Mouse (Mus musculus): ENCODE measurements around the gene Carnmt1. TPM values are rescaled to one million over a fixed set of nuclear protein-coding genes. Genes with fewer than 3 reads are reported as not detected.
A peak's percentile ranks its signal among the peaks of the same experiment; 100 is the strongest.

The Carnmt1 gene
- polyA plus RNA-seq, 1 experiment from 2014 or later = 16.6 TPM

DNA sequence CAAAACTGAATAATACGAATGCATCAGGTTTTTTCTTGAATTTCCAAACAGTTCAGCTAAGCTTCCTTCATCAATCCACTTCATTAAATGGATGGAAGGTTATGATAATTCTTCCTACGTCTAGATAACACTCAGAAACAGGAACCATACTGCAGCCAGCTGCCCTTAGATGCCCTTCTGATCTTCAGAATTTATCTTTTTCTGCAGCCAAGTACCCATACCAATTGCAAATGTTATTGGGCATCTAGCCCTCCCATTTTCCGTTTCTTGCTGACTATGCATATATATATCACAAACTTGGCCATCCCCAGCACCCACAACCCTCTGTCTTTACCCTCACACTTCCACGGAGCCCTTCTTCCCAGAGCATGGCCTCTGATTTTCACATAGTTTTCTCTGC is 20.6 kb upstream of the Carnmt1 start:
- ATAC-seq (ENCODE audit: insufficient read depth, low FRiP score) = no peak

DNA sequence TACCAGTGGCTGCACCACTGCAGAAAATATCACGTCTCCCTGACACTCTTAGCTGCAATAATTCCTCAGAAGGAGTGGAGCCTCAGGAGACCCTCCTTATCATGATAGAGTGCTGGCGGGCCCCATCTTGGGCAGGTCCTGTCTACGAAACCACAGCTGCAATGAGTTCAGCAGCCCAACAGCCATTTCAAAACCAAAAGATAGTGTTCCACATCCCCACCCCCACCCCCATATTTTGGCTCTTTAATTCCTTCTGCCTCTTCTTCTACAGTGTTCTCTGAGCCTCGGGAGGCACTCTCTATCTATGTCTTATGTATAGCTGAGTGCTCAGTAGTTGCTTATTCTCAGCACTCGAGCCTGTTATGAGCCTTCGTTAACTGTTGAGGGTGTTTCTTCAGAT is 20.1 kb upstream of the Carnmt1 start:
- Histone ChIP-seq H3K27me3 (ENCODE audit: control insufficient read depth, insufficient read depth, low read length) (no peaks in the 10 kb centered on the region), H3K9ac (ENCODE audit: low read length) (no peak overlapping the region), H3K4me2 (ENCODE audit: low read depth, low read length) (no peak overlapping the region), H3K9me3 (replicated peaks; ENCODE audit: control insufficient read depth, low read length) (no peaks in the 10 kb centered on the region), H3K36me3 (ENCODE audit: control insufficient read depth, insufficient read depth, low read length) (no peaks in the 10 kb centered on the region), H3K4me1 (ENCODE audit: control insufficient read depth, insufficient read depth, low read length) (0 out of 2 replicates have a peak, but pooled peaks cover 2% of the 10 kb centered on the region), H3K27ac (ENCODE audit: low read length) (no peak overlapping the region), H3K4me3 (replicated peaks; ENCODE audit: low read length) (no peak overlapping the region)
- ATAC-seq (ENCODE audit: insufficient read depth, low FRiP score) = no peak
- WGBS = 73% methylated on average over 6 of the region's 6 CpGs

More for the DNA sequence above, 20.6 kb upstream of the Carnmt1 start:
- Histone ChIP-seq H3K27ac (ENCODE audit: low read length) (no peak overlapping the region), H3K4me1 (ENCODE audit: control insufficient read depth, insufficient read depth, low read length) (0 out of 2 replicates have a peak, but pooled peaks cover 2% of the 10 kb centered on the region), H3K27me3 (ENCODE audit: control insufficient read depth, insufficient read depth, low read length) (no peaks in the 10 kb centered on the region), H3K36me3 (ENCODE audit: control insufficient read depth, insufficient read depth, low read length) (no peaks in the 10 kb centered on the region), H3K4me3 (replicated peaks; ENCODE audit: low read length) (no peak overlapping the region), H3K9ac (ENCODE audit: low read length) (no peak overlapping the region), H3K4me2 (ENCODE audit: low read depth, low read length) (no peak overlapping the region), H3K9me3 (replicated peaks; ENCODE audit: control insufficient read depth, low read length) (no peaks in the 10 kb centered on the region)
- 74% methylated on average over 4 of the region's 4 CpGs for WGBS

DNA sequence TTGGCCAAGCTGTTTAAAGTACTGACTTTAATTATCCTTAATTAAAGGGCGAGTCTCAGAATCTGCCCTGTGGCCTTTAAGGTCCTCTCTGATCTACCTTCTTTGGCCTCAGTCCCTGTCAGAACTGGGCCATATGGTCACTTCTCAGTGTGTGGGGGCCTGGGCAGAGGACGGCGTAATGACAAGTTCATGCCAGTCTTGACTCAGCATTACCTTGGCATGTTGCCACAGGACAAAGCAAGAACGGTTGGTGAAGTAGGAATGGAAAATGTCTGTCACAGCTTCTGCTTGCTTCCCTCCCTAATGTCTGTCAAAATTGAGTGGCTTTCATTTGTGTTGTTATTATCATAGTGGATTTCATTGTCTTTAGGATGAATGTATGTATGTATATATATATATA is 18.0 kb upstream of the Carnmt1 start:
- H3K4me1 ChIP-seq (ENCODE audit: control insufficient read depth, insufficient read depth, low read length) = 0 out of 2 replicates have a peak, but pooled peaks cover 2% of the 10 kb centered on the region
- H3K27me3 ChIP-seq (ENCODE audit: control insufficient read depth, insufficient read depth, low read length) = no peaks in the 10 kb centered on the region
- no peak overlapping the region for H3K27ac ChIP-seq (ENCODE audit: low read length)
- H3K9me3 ChIP-seq (replicated peaks; ENCODE audit: control insufficient read depth, low read length) = no peaks in the 10 kb centered on the region
- no peaks in the 10 kb centered on the region for H3K36me3 ChIP-seq (ENCODE audit: control insufficient read depth, insufficient read depth, low read length)
- H3K4me3 ChIP-seq (replicated peaks; ENCODE audit: low read length) = no peak overlapping the region
- H3K4me2 ChIP-seq (ENCODE audit: low read depth, low read length) = no peak overlapping the region
- WGBS = 69% methylated on average over 4 of the region's 4 CpGs
- H3K9ac ChIP-seq (ENCODE audit: low read length) = no peak overlapping the region
- ATAC-seq (ENCODE audit: insufficient read depth, low FRiP score) = no peak

DNA sequence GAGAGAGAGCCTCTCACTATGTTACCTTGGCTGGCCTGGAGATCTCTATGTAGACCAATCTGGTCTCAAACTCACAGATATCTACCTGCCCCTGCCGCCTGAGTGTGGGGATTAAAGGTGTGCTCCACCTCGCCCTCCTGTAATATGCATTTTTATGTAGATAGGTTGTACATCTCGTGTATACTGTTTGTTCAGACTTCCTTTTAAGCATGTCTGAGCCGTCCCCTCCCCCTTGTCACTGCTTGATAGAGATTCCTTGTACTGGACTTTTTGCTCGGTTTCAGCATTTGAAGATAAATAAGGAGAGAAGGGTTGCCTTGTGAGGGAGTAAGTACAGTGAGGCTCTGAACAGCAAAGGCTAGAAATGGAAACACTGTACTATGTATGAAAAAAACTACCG is 17.5 kb upstream of the Carnmt1 start:
- H3K4me2 ChIP-seq (ENCODE audit: low read depth, low read length) = no peak overlapping the region
- no peak overlapping the region for H3K4me3 ChIP-seq (replicated peaks; ENCODE audit: low read length)
- no peaks in the 10 kb centered on the region for H3K9me3 ChIP-seq (replicated peaks; ENCODE audit: control insufficient read depth, low read length)
- no peak overlapping the region for H3K27ac ChIP-seq (ENCODE audit: low read length)
- no peak overlapping the region for H3K9ac ChIP-seq (ENCODE audit: low read length)
- H3K4me1 ChIP-seq (ENCODE audit: control insufficient read depth, insufficient read depth, low read length) = 0 out of 2 replicates have a peak, but pooled peaks cover 2% of the 10 kb centered on the region
- H3K36me3 ChIP-seq (ENCODE audit: control insufficient read depth, insufficient read depth, low read length) = no peaks in the 10 kb centered on the region
- no peaks in the 10 kb centered on the region for H3K27me3 ChIP-seq (ENCODE audit: control insufficient read depth, insufficient read depth, low read length)
- 71% methylated on average over 6 of the region's 6 CpGs for WGBS
- ATAC-seq (ENCODE audit: insufficient read depth, low FRiP score) = no peak

DNA sequence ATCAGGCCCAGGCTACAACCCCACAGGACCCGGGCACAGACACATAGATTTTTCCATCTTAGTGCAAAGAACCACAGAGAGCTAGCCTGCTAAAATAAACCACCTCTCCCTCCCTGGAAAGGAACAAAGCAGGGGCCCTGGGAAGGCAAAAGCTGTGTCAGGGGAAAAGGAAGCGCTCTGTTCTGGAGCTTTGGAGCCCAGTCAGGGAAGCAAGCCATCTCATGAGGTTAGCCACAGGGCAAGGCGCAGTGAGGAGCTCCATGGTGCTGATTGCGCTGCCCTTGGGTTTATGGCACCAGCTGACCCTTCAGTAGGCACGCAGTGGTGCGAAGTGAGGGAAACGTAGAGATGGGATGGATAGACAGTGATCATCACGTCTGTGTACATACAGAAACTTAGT is 16.2 kb upstream of the Carnmt1 start:
- ATAC-seq (ENCODE audit: insufficient read depth, low FRiP score) = no peak
- Histone ChIP-seq H3K4me3 (replicated peaks; ENCODE audit: low read length) (no peak overlapping the region), H3K9ac (ENCODE audit: low read length) (no peak overlapping the region), H3K9me3 (replicated peaks; ENCODE audit: control insufficient read depth, low read length) (no peaks in the 10 kb centered on the region), H3K27ac (ENCODE audit: low read length) (0 out of 2 replicates have a peak overlapping the region, but pooled peaks have one; percentile 8), H3K4me2 (ENCODE audit: low read depth, low read length) (no peak overlapping the region), H3K27me3 (ENCODE audit: control insufficient read depth, insufficient read depth, low read length) (no peaks in the 10 kb centered on the region), H3K4me1 (ENCODE audit: control insufficient read depth, insufficient read depth, low read length) (0 out of 2 replicates have a peak, but pooled peaks cover 2% of the 10 kb centered on the region), H3K36me3 (ENCODE audit: control insufficient read depth, insufficient read depth, low read length) (no peaks in the 10 kb centered on the region)
- 84% methylated on average over 8 of the region's 8 CpGs for WGBS

DNA sequence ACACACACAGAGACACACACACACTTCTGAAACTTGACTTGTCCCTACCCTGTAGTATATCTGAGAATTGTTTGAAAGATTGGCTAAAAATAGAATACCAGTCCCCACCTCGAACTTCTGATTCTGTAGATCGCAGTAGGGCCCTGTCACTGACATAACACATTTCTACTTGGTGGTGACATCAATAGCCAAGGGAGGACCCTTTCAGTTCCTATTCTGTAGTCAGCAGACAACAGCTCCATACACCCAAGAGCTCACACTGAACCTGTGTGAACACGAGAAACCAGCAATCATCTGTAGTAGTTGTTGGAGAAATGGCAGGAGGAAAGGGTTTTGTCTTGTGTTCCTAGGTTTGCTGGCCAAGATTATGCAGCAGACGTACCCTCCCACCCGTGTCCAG is 15.6 kb upstream of the Carnmt1 start:
- 56% methylated on average over 5 of the region's 5 CpGs for WGBS
- no peak overlapping the region for H3K27ac ChIP-seq (ENCODE audit: low read length)
- no peak for ATAC-seq (ENCODE audit: insufficient read depth, low FRiP score)
- no peaks in the 10 kb centered on the region for H3K36me3 ChIP-seq (ENCODE audit: control insufficient read depth, insufficient read depth, low read length)
- H3K4me2 ChIP-seq (ENCODE audit: low read depth, low read length) = no peak overlapping the region
- H3K9me3 ChIP-seq (replicated peaks; ENCODE audit: control insufficient read depth, low read length) = no peaks in the 10 kb centered on the region
- 0 out of 2 replicates have a peak, but pooled peaks cover 2% of the 10 kb centered on the region for H3K4me1 ChIP-seq (ENCODE audit: control insufficient read depth, insufficient read depth, low read length)
- H3K27me3 ChIP-seq (ENCODE audit: control insufficient read depth, insufficient read depth, low read length) = no peaks in the 10 kb centered on the region
- H3K9ac ChIP-seq (ENCODE audit: low read length) = no peak overlapping the region
- no peak overlapping the region for H3K4me3 ChIP-seq (replicated peaks; ENCODE audit: low read length)

DNA sequence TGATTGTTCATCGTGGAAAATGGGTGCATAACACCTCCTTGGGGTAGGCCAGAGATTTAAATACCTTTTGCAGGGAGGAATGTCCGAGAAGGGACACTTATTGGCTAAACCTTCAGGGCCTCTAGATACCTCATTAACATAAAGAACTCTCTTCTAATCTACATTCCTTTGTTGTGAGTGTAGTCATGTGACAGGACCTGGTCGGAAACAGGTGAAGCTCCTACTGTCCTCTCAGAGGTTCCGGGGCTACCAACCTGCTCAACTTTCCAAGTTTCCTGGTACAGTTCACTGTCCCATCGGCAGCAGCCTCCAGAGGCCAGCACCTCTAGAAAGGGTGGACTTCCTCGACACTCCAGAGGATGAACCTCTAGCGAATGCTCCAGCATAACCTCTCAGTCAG is 14.6 kb upstream of the Carnmt1 start:
- Histone ChIP-seq H3K4me3 (replicated peaks; ENCODE audit: low read length) (no peak overlapping the region), H3K4me1 (ENCODE audit: control insufficient read depth, insufficient read depth, low read length) (0 out of 2 replicates have a peak, but pooled peaks cover 2% of the 10 kb centered on the region), H3K9ac (ENCODE audit: low read length) (no peak overlapping the region), H3K4me2 (ENCODE audit: low read depth, low read length) (no peak overlapping the region), H3K27me3 (ENCODE audit: control insufficient read depth, insufficient read depth, low read length) (no peaks in the 10 kb centered on the region), H3K9me3 (replicated peaks; ENCODE audit: control insufficient read depth, low read length) (no peaks in the 10 kb centered on the region), H3K27ac (ENCODE audit: low read length) (no peak overlapping the region), H3K36me3 (ENCODE audit: control insufficient read depth, insufficient read depth, low read length) (no peaks in the 10 kb centered on the region)
- WGBS = 79% methylated on average over 7 of the region's 7 CpGs
- ATAC-seq (ENCODE audit: insufficient read depth, low FRiP score) = no peak

DNA sequence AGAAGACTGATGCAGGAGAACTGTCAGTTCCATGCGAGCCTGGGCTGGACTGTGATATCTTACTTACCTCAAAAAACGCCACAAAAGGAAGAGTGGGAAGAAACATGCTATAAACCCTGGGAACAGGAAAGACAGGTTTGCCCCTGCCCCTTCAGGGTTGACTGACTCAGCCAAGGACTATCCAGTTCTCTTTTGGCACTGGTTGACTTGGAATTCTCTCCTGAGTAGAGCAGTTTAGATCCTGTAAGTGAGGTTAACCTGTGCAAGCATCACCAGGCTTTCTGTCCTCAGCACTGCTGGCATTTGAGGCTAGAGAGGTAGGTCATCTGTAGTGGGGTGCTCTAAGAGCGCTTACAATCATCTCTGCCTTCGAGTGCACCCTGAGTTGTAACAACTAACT is 12.1 kb upstream of the Carnmt1 start:
- Histone ChIP-seq H3K9ac (ENCODE audit: low read length) (no peak overlapping the region), H3K36me3 (ENCODE audit: control insufficient read depth, insufficient read depth, low read length) (no peaks in the 10 kb centered on the region), H3K27ac (ENCODE audit: low read length) (no peak overlapping the region), H3K27me3 (ENCODE audit: control insufficient read depth, insufficient read depth, low read length) (no peaks in the 10 kb centered on the region), H3K9me3 (replicated peaks; ENCODE audit: control insufficient read depth, low read length) (no peaks in the 10 kb centered on the region), H3K4me1 (ENCODE audit: control insufficient read depth, insufficient read depth, low read length) (0 out of 2 replicates have a peak, but pooled peaks cover 2% of the 10 kb centered on the region), H3K4me2 (ENCODE audit: low read depth, low read length) (no peak overlapping the region), H3K4me3 (replicated peaks; ENCODE audit: low read length) (no peak overlapping the region)
- ATAC-seq (ENCODE audit: insufficient read depth, low FRiP score) = no peak
- WGBS = 72% methylated on average over 4 of the region's 4 CpGs

DNA sequence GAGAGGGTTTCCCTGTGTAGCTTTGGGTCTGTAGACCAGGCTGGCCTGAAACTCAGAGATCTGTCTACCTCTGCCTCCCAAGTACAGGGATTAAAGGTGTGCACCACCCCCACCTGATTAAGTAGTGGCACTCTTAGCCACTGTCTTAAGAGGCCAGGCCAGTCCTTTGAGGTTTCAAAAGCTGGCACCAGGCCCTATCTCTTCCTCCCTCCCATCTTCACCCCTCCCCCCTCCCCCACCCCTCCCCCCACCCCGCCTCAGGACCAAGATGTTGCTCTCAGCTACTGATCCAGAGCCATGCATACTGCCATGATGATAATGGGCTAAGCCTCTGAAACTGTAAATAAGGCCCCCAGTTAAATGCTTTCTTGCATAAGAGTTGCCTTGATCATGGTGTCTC is 11.2 kb upstream of the Carnmt1 start:
- ATAC-seq (ENCODE audit: insufficient read depth, low FRiP score) = no peak
- Histone ChIP-seq H3K27me3 (ENCODE audit: control insufficient read depth, insufficient read depth, low read length) (no peaks in the 10 kb centered on the region), H3K27ac (ENCODE audit: low read length) (no peak overlapping the region), H3K36me3 (ENCODE audit: control insufficient read depth, insufficient read depth, low read length) (no peaks in the 10 kb centered on the region), H3K9ac (ENCODE audit: low read length) (no peak overlapping the region), H3K4me1 (ENCODE audit: control insufficient read depth, insufficient read depth, low read length) (0 out of 2 replicates have a peak, but pooled peaks cover 1% of the 10 kb centered on the region), H3K9me3 (replicated peaks; ENCODE audit: control insufficient read depth, low read length) (no peaks in the 10 kb centered on the region), H3K4me2 (ENCODE audit: low read depth, low read length) (no peak overlapping the region), H3K4me3 (replicated peaks; ENCODE audit: low read length) (no peak overlapping the region)
- no CpG with 5 or more reads among the region's 1 CpGs for WGBS

DNA sequence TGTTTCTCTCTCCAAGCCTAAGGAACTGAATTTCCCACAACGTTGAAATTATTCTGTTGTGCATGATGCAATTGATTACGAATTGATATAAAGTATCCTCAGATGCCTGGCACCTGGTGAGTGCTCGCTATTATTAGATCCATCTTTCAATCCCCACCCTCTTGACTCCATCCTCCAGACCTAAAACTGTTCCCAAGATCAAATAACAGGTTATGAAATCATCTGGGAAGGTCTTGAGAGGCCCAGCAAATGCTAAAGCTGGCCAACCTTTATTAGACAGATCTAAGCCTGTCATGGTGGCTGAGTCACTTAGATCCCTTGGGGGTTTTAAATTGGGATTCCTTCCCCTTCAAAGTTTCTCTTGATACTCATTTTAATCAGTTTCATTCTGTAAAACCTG is 10.1 kb upstream of the Carnmt1 start:
- Histone ChIP-seq H3K36me3 (ENCODE audit: control insufficient read depth, insufficient read depth, low read length) (no peaks in the 10 kb centered on the region), H3K9me3 (replicated peaks; ENCODE audit: control insufficient read depth, low read length) (no peaks in the 10 kb centered on the region), H3K27ac (ENCODE audit: low read length) (no peak overlapping the region), H3K9ac (ENCODE audit: low read length) (no peak overlapping the region), H3K4me3 (replicated peaks; ENCODE audit: low read length) (no peak overlapping the region), H3K4me1 (ENCODE audit: control insufficient read depth, insufficient read depth, low read length) (no peaks in the 10 kb centered on the region), H3K4me2 (ENCODE audit: low read depth, low read length) (no peak overlapping the region), H3K27me3 (ENCODE audit: control insufficient read depth, insufficient read depth, low read length) (no peaks in the 10 kb centered on the region)
- 85% methylated on average over 3 of the region's 3 CpGs for WGBS
- ATAC-seq (ENCODE audit: insufficient read depth, low FRiP score) = no peak
